Mouse (Mus musculus): Measurements from ENCODE around the gene Asxl2. TPM values are rescaled to one million over a fixed set of nuclear protein-coding genes. Genes with fewer than 3 reads are reported as not detected.
"Not testable (repeated sequence)": the region's sequence is repeated elsewhere in the genome, so short reads cannot be mapped to it uniquely, and the experiment has no call there.

Asxl2 gene
- polyA plus RNA-seq, 1 experiment from 2014 or later: 10.9 TPM

DNA sequence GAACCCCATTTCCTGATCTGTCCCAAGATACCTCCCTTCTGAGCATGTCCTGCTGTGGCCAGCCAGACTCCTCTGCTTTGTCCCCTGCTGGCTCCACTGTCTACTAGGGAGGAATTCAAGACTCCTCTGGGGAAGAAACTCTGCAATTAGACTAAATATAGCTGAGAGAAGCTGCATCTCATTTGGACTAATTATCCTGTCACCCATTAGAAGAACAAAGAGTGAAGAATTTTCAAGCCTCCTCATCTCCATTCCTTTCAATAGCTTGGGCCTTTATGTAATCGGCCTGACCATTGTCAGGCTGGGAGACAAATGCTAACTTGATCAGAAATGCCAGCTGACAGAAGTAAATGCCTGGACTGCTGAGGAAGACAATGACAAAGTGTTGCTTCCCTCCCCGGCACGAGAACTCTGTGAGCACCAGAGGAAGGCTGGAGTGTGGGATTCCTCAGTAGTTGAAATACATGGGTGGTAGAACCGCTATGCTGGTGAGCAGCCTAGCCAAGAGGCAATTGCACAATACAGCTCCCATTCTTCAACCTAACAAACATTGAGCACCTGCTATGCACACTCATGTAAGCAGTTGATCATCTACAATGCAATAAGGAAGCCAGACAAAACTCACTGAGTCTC lies 92.1 kb downstream of the Asxl2 start:
- no peak for ATAC-seq
- Histone ChIP-seq H3K9me3 (replicated peaks; ENCODE audit: control insufficient read depth, low read length, poor library complexity, severe bottlenecking) (no peaks in the 10 kb centered on the region), H3K9ac (ENCODE audit: low read depth, low read length) (no peak overlapping the region), H3K4me3 (ENCODE audit: low read depth, low read length) (no peak overlapping the region), H3K27ac (ENCODE audit: low read length) (no peak overlapping the region), H3K4me2 (ENCODE audit: low read length) (no peak overlapping the region), H3K27me3 (ENCODE audit: control insufficient read depth, insufficient read depth, low read depth, low read length) (no peaks in the 10 kb centered on the region), H3K36me3 (ENCODE audit: control insufficient read depth, insufficient read depth, low read length) (no peaks in the 10 kb centered on the region), H3K4me1 (ENCODE audit: control insufficient read depth, insufficient read depth, low read length) (no peaks in the 10 kb centered on the region)
- 55% methylated on average over 4 of the region's 4 CpGs for WGBS

- not testable (repeated sequence) for H3K9ac ChIP-seq (ENCODE audit: low read depth, low read length); H3K4me2 ChIP-seq (ENCODE audit: low read length); H3K4me1 ChIP-seq (ENCODE audit: control insufficient read depth, insufficient read depth, low read length); H3K9me3 ChIP-seq (replicated peaks; ENCODE audit: control insufficient read depth, low read length, poor library complexity, severe bottlenecking); H3K4me3 ChIP-seq (ENCODE audit: low read depth, low read length); H3K27me3 ChIP-seq (ENCODE audit: control insufficient read depth, insufficient read depth, low read depth, low read length); ATAC-seq; H3K36me3 ChIP-seq (ENCODE audit: control insufficient read depth, insufficient read depth, low read length); H3K27ac ChIP-seq (ENCODE audit: low read length)
- 96% methylated on average over 8 of the region's 8 CpGs for WGBS
These were observed 95.1 kb downstream of the Asxl2 start for GRCm38 (mm10) chr12:3521806-3522205.

GRCm38 (mm10) chr12:3525536-3525935 lies 98.9 kb downstream of the Asxl2 start:
- H3K9ac ChIP-seq (ENCODE audit: low read depth, low read length): no peak overlapping the region
- H3K27ac ChIP-seq (ENCODE audit: low read length): no peak overlapping the region
- no peaks in the 10 kb centered on the region for H3K9me3 ChIP-seq (replicated peaks; ENCODE audit: control insufficient read depth, low read length, poor library complexity, severe bottlenecking)
- H3K36me3 ChIP-seq (ENCODE audit: control insufficient read depth, insufficient read depth, low read length): no peaks in the 10 kb centered on the region
- no peaks in the 10 kb centered on the region for H3K4me1 ChIP-seq (ENCODE audit: control insufficient read depth, insufficient read depth, low read length)
- ATAC-seq: no peak
- H3K27me3 ChIP-seq (ENCODE audit: control insufficient read depth, insufficient read depth, low read depth, low read length): no peaks in the 10 kb centered on the region
- H3K4me3 ChIP-seq (ENCODE audit: low read depth, low read length): no peak overlapping the region
- 94% methylated on average over 5 of the region's 5 CpGs for WGBS
- H3K4me2 ChIP-seq (ENCODE audit: low read length): no peak overlapping the region

- not testable (repeated sequence) for H3K4me2 ChIP-seq (ENCODE audit: low read length); H3K9me3 ChIP-seq (replicated peaks; ENCODE audit: control insufficient read depth, low read length, poor library complexity, severe bottlenecking); H3K27me3 ChIP-seq (ENCODE audit: control insufficient read depth, insufficient read depth, low read depth, low read length); H3K4me1 ChIP-seq (ENCODE audit: control insufficient read depth, insufficient read depth, low read length); H3K36me3 ChIP-seq (ENCODE audit: control insufficient read depth, insufficient read depth, low read length); H3K27ac ChIP-seq (ENCODE audit: low read length); H3K4me3 ChIP-seq (ENCODE audit: low read depth, low read length); H3K9ac ChIP-seq (ENCODE audit: low read depth, low read length); ATAC-seq
- WGBS: 91% methylated on average over 1 of the region's 1 CpGs
These were observed 108.8 kb downstream of the Asxl2 start for GRCm38 (mm10) chr12:3535446-3535845.

GRCm38 (mm10) chr12:3537616-3538015 lies 111.0 kb downstream of the Asxl2 start:
- Histone ChIP-seq H3K9ac (ENCODE audit: low read depth, low read length) (no peak overlapping the region), H3K9me3 (replicated peaks; ENCODE audit: control insufficient read depth, low read length, poor library complexity, severe bottlenecking) (no peaks in the 10 kb centered on the region)
- WGBS: 49% methylated on average over 3 of the region's 3 CpGs

DNA sequence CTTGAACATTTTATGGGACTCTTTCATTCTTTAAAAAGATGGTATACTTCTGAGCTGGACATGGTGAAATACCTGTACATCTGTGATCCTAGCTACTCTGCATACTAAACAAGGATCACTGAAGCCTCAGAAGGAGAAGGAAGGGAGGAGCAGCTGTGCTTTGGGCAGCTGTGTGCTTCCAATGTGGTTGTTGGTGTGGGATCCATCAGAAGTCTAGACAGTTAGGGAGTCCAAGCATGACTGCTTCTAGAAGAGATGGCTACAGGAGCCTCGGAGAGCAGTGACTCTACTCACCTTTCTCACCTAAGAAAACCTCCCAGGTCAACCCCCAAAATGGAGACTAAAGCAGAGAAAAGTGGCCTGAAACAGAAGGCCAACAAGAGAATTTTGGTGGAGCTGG lies 111.4 kb downstream of the Asxl2 start:
- Histone ChIP-seq H3K9me3 (replicated peaks; ENCODE audit: control insufficient read depth, low read length, poor library complexity, severe bottlenecking) (no peaks in the 10 kb centered on the region), H3K9ac (ENCODE audit: low read depth, low read length) (no peak overlapping the region), H3K4me1 (ENCODE audit: control insufficient read depth, insufficient read depth, low read length) (no peaks in the 10 kb centered on the region), H3K27ac (ENCODE audit: low read length) (no peak overlapping the region), H3K4me3 (ENCODE audit: low read depth, low read length) (no peak overlapping the region), H3K4me2 (ENCODE audit: low read length) (no peak overlapping the region), H3K27me3 (ENCODE audit: control insufficient read depth, insufficient read depth, low read depth, low read length) (no peaks in the 10 kb centered on the region), H3K36me3 (ENCODE audit: control insufficient read depth, insufficient read depth, low read length) (no peaks in the 10 kb centered on the region)
- ATAC-seq: no peak
- WGBS: 93% methylated on average over 1 of the region's 1 CpGs

More at GRCm38 (mm10) chr12:3537616-3538015, 111.0 kb downstream of the Asxl2 start:
- no peak overlapping the region for H3K27ac ChIP-seq (ENCODE audit: low read length)
- H3K36me3 ChIP-seq (ENCODE audit: control insufficient read depth, insufficient read depth, low read length): no peaks in the 10 kb centered on the region
- H3K4me3 ChIP-seq (ENCODE audit: low read depth, low read length): no peak overlapping the region
- H3K4me2 ChIP-seq (ENCODE audit: low read length): no peak overlapping the region
- H3K27me3 ChIP-seq (ENCODE audit: control insufficient read depth, insufficient read depth, low read depth, low read length): no peaks in the 10 kb centered on the region
- peak; percentile 78 for ATAC-seq
- no peaks in the 10 kb centered on the region for H3K4me1 ChIP-seq (ENCODE audit: control insufficient read depth, insufficient read depth, low read length)

DNA sequence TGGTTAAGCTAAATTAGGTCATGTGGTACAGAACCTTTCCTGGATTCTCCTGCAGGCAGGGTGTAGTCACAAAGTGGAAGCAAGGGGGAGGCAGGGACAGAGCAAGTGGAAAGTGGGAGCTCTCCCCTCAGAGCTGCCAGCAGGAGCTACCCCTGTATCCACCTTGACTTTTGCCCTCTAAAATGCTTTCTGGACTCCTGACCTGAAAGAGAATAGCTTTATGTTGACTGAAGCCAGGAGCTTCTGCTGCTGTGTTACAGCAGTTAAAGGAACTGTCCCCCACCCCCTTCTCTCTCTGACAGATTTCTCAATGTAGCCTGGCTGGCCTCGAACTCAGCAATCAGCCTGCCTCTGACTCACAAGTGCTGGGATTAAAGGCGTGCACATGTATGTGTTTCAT lies 112.9 kb downstream of the Asxl2 start:
- Histone ChIP-seq H3K36me3 (ENCODE audit: control insufficient read depth, insufficient read depth, low read length) (no peaks in the 10 kb centered on the region), H3K4me2 (ENCODE audit: low read length) (no peak overlapping the region), H3K9ac (ENCODE audit: low read depth, low read length) (no peak overlapping the region), H3K4me1 (ENCODE audit: control insufficient read depth, insufficient read depth, low read length) (no peaks in the 10 kb centered on the region), H3K4me3 (ENCODE audit: low read depth, low read length) (no peak overlapping the region), H3K27me3 (ENCODE audit: control insufficient read depth, insufficient read depth, low read depth, low read length) (no peaks in the 10 kb centered on the region), H3K27ac (ENCODE audit: low read length) (no peak overlapping the region), H3K9me3 (replicated peaks; ENCODE audit: control insufficient read depth, low read length, poor library complexity, severe bottlenecking) (no peaks in the 10 kb centered on the region)
- ATAC-seq: no peak
- 86% methylated on average over 2 of the region's 2 CpGs for WGBS

- Histone ChIP-seq H3K4me3 (ENCODE audit: low read depth, low read length) (no peak overlapping the region), H3K9me3 (replicated peaks; ENCODE audit: control insufficient read depth, low read length, poor library complexity, severe bottlenecking) (no peaks in the 10 kb centered on the region), H3K36me3 (ENCODE audit: control insufficient read depth, insufficient read depth, low read length) (no peaks in the 10 kb centered on the region), H3K27me3 (ENCODE audit: control insufficient read depth, insufficient read depth, low read depth, low read length) (no peaks in the 10 kb centered on the region), H3K4me2 (ENCODE audit: low read length) (no peak overlapping the region), H3K4me1 (ENCODE audit: control insufficient read depth, insufficient read depth, low read length) (no peaks in the 10 kb centered on the region), H3K27ac (ENCODE audit: low read length) (no peak overlapping the region), H3K9ac (ENCODE audit: low read depth, low read length) (no peak overlapping the region)
- WGBS: 91% methylated on average over 7 of the region's 7 CpGs
- no peak for ATAC-seq
These were observed 114.2 kb downstream of the Asxl2 start for GRCm38 (mm10) chr12:3540871-3541270.

- Histone ChIP-seq H3K9ac (ENCODE audit: low read depth, low read length) (no peak overlapping the region), H3K4me3 (ENCODE audit: low read depth, low read length) (no peak overlapping the region), H3K4me2 (ENCODE audit: low read length) (no peak overlapping the region), H3K4me1 (ENCODE audit: control insufficient read depth, insufficient read depth, low read length) (no peaks in the 10 kb centered on the region), H3K27me3 (ENCODE audit: control insufficient read depth, insufficient read depth, low read depth, low read length) (no peaks in the 10 kb centered on the region), H3K36me3 (ENCODE audit: control insufficient read depth, insufficient read depth, low read length) (no peaks in the 10 kb centered on the region), H3K27ac (ENCODE audit: low read length) (no peak overlapping the region), H3K9me3 (replicated peaks; ENCODE audit: control insufficient read depth, low read length, poor library complexity, severe bottlenecking) (no peaks in the 10 kb centered on the region)
- 62% methylated on average over 3 of the region's 3 CpGs for WGBS
- ATAC-seq: no peak
These were observed 118.8 kb downstream of the Asxl2 start for GRCm38 (mm10) chr12:3545451-3545850.
